Mouse (Mus musculus) MEL (cell line): ENCODE data around the gene Armcx6. TPM values are rescaled to one million over a fixed set of nuclear protein-coding genes. Genes with fewer than 3 reads are reported as not detected.

Experiments
- DNase-seq: peaks from one replicate; pipeline ENCODE4 v3.0.0; 2011; ENCODE audit warnings: low read depth, low spot score
- H3K27ac ChIP-seq: 2 replicates; pipeline ENCODE4 v1.5.1; 2012; ENCODE audit warnings: low read depth, mild to moderate bottlenecking, control low read depth, low read length, moderate library complexity; ENCODE audit not compliant: control insufficient read depth
- H3K27me3 ChIP-seq, 2 experiments: fragments of 150-350 bp in 1 of 2; sonication (generic) in 1 of 2; 2 replicates each; pipeline ENCODE4 v1.6.1; 2012; ENCODE audit warnings: low read length in 2 of 2, mild to moderate bottlenecking in 2 of 2, improper control_type of control experiment in 1 of 2, moderate library complexity in 1 of 2; ENCODE audit not compliant: insufficient read depth in 2 of 2, control insufficient read depth in 1 of 2
- H3K36me3 ChIP-seq, 2 experiments: 2 replicates each; pipeline ENCODE4 v1.6.1; 2012 to 2014; ENCODE audit warnings: low read length in 2 of 2, improper control_type of control experiment in 1 of 2, inconsistent platforms in 1 of 2, mild to moderate bottlenecking in 1 of 2; ENCODE audit not compliant: insufficient read depth in 2 of 2, control insufficient read depth in 1 of 2
- H3K4me1 ChIP-seq, 2 experiments: fragments of 150-350 bp in 1 of 2; sonication (generic) in 1 of 2; 2 replicates each; pipeline ENCODE4 v1.6.1; 2012; ENCODE audit warnings: low read length in 2 of 2, improper control_type of control experiment in 1 of 2, mild to moderate bottlenecking in 1 of 2; ENCODE audit not compliant: insufficient read depth in 2 of 2, control insufficient read depth in 1 of 2
- H3K4me3 ChIP-seq, 2 experiments: fragments of 150-350 bp in 1 of 2; sonication (generic) in 1 of 2; 2 replicates each; pipeline ENCODE4 v1.5.1; 2012; ENCODE audit warnings: low read depth in 2 of 2, low read length in 2 of 2, mild to moderate bottlenecking in 2 of 2, moderate library complexity in 2 of 2, control low read depth in 1 of 2, improper control_type of control experiment in 1 of 2; ENCODE audit not compliant: control insufficient read depth in 1 of 2, insufficient read depth in 1 of 2
- H3K79me2 ChIP-seq: 2 replicates; pipeline ENCODE4 v1.6.1; 2012; ENCODE audit warnings: mild to moderate bottlenecking, low read length, moderate library complexity; ENCODE audit not compliant: control insufficient read depth, poor library complexity, insufficient read depth
- H3K9ac ChIP-seq: 2 replicates; pipeline ENCODE4 v1.6.1; 2012; ENCODE audit warnings: low read depth, mild to moderate bottlenecking, control low read depth, low read length, moderate library complexity; ENCODE audit not compliant: control insufficient read depth, poor library complexity, severe bottlenecking
- H3K9me3 ChIP-seq: fragments of 150-350 bp; sonication (generic); replicated peaks from 2 replicates; pipeline ENCODE4 v1.6.1; 2012; ENCODE audit warnings: mild to moderate bottlenecking, low read length, improper control_type of control experiment, moderate library complexity; ENCODE audit not compliant: insufficient read depth
- CHD1 ChIP-seq: IDR thresholded peaks from 2 replicates; pipeline ENCODE4 v1.6.1; 2012; ENCODE audit warnings: low read depth, mild to moderate bottlenecking, inconsistent platforms, low read length, improper control_type of control experiment
- CTCF ChIP-seq, 3 experiments: IDR thresholded peaks in 2 of 3; conservative IDR thresholded peaks in 1 of 3; 2 replicates each; pipeline ENCODE4 v1.5.1; 2011 to 2012; ENCODE audit warnings: low read length in 3 of 3, low read depth in 2 of 3, mild to moderate bottlenecking in 2 of 3, improper control_type of control experiment in 1 of 3, inconsistent platforms in 1 of 3, mixed read lengths in 1 of 3, moderate library complexity in 1 of 3; ENCODE audit not compliant: control insufficient read depth in 1 of 3, insufficient read depth in 1 of 3, poor library complexity in 1 of 3, severe bottlenecking in 1 of 3
- E2F4 ChIP-seq: IDR thresholded peaks from 2 replicates; pipeline ENCODE4 v1.6.1; 2011; ENCODE audit warnings: low read depth, low read length, improper control_type of control experiment, borderline replicate concordance
- ELF1 ChIP-seq: IDR thresholded peaks from 2 replicates; pipeline ENCODE4 v1.6.1; 2014; ENCODE audit warnings: low read depth, mild to moderate bottlenecking, inconsistent platforms, low read length, improper control_type of control experiment, moderate library complexity
- ETS1 ChIP-seq: IDR thresholded peaks from 2 replicates; pipeline ENCODE4 v1.6.1; 2012; ENCODE audit warnings: low read depth, mild to moderate bottlenecking, inconsistent platforms, low read length, improper control_type of control experiment, moderate library complexity
- GATA1 ChIP-seq: IDR thresholded peaks from 2 replicates; pipeline ENCODE4 v1.6.1; 2011; ENCODE audit warnings: low read depth, low read length, improper control_type of control experiment
- HCFC1 ChIP-seq: IDR thresholded peaks from 2 replicates; pipeline ENCODE4 v1.6.1; 2012; ENCODE audit warnings: low read depth, mild to moderate bottlenecking, inconsistent platforms, low read length, improper control_type of control experiment, moderate library complexity
- KAT2A ChIP-seq: conservative IDR thresholded peaks from 2 replicates; pipeline ENCODE4 v1.6.1; 2012; ENCODE audit warnings: low read depth, low read length, improper control_type of control experiment, inconsistent platforms
- MAFK ChIP-seq: IDR thresholded peaks from 2 replicates; pipeline ENCODE4 v1.6.1; 2011; ENCODE audit warnings: low read depth, mild to moderate bottlenecking, low read length, improper control_type of control experiment, borderline replicate concordance
- MAZ ChIP-seq: IDR thresholded peaks from 2 replicates; pipeline ENCODE4 v1.6.1; 2012; ENCODE audit warnings: low read depth, mild to moderate bottlenecking, inconsistent platforms, low read length, improper control_type of control experiment
- MXI1 ChIP-seq: IDR thresholded peaks from 2 replicates; pipeline ENCODE4 v1.6.1; 2011; ENCODE audit warnings: mild to moderate bottlenecking, low read depth, low read length, improper control_type of control experiment
- MYB ChIP-seq: IDR thresholded peaks from 2 replicates; pipeline ENCODE4 v1.6.1; 2011; ENCODE audit warnings: mild to moderate bottlenecking, low read depth, low read length, improper control_type of control experiment
- NRF1 ChIP-seq: IDR thresholded peaks from 2 replicates; pipeline ENCODE4 v1.6.1; 2014; ENCODE audit warnings: low read depth, mild to moderate bottlenecking, inconsistent platforms, low read length, improper control_type of control experiment, moderate library complexity; ENCODE audit not compliant: poor library complexity, insufficient read depth, severe bottlenecking
- POLR2A ChIP-seq, 2 experiments: IDR thresholded peaks; 2 replicates each; pipeline ENCODE4 v1.6.1; 2011 to 2012; ENCODE audit warnings: low read length in 2 of 2, mild to moderate bottlenecking in 2 of 2, control low read depth in 1 of 2, improper control_type of control experiment in 1 of 2, low read depth in 1 of 2, moderate library complexity in 1 of 2; ENCODE audit not compliant: control insufficient read depth in 1 of 2, insufficient read depth in 1 of 2, poor library complexity in 1 of 2
- POLR2AphosphoS2 ChIP-seq: IDR thresholded peaks from 2 replicates; pipeline ENCODE4 v1.6.1; 2011; ENCODE audit warnings: low read length, improper control_type of control experiment
- POLR2AphosphoS5 ChIP-seq: IDR thresholded peaks from 2 replicates; pipeline ENCODE4 v1.6.1; 2012; ENCODE audit warnings: low read depth, borderline replicate concordance, mild to moderate bottlenecking, inconsistent platforms, low read length, moderate library complexity, mixed read lengths
- RAD21 ChIP-seq: IDR thresholded peaks from 2 replicates; pipeline ENCODE4 v1.6.1; 2011; ENCODE audit warnings: mild to moderate bottlenecking, low read depth, low read length, improper control_type of control experiment
- USF1 ChIP-seq: IDR thresholded peaks from 2 replicates; pipeline ENCODE4 v1.6.1; 2014; ENCODE audit warnings: low read depth, mild to moderate bottlenecking, inconsistent platforms, low read length, improper control_type of control experiment, moderate library complexity
- USF2 ChIP-seq, 2 experiments: IDR thresholded peaks; 2 replicates each; pipeline ENCODE4 v1.6.1; 2011 to 2012; ENCODE audit warnings: improper control_type of control experiment in 2 of 2, low read length in 2 of 2, borderline replicate concordance in 1 of 2, inconsistent platforms in 1 of 2, low read depth in 1 of 2, mild to moderate bottlenecking in 1 of 2; ENCODE audit not compliant: insufficient read depth in 1 of 2
- ZC3H11A ChIP-seq: IDR thresholded peaks from 2 replicates; pipeline ENCODE4 v1.6.1; 2012; ENCODE audit warnings: low read depth, mild to moderate bottlenecking, inconsistent platforms, low read length, improper control_type of control experiment
- ZNF384 ChIP-seq: IDR thresholded peaks from 2 replicates; pipeline ENCODE4 v1.6.1; 2012; ENCODE audit warnings: low read depth, mild to moderate bottlenecking, inconsistent platforms, low read length, improper control_type of control experiment
- polyA plus RNA-seq, 2 experiments: library from polyadenylated mRNA; stranded (reverse) in 1 of 2; unstranded in 1 of 2; fragments of >175 nt in 1 of 2; fragments of >200 nt in 1 of 2; gene quantifications; 2 replicates each; pipeline versions ENCODE4 v1.2.1 to v1.2.4; 2012; ENCODE audit warnings: low replicate concordance in 2 of 2, low read depth in 1 of 2; ENCODE audit not compliant: insufficient read length in 2 of 2, insufficient read depth in 1 of 2, missing spikeins in 1 of 2
- total RNA-seq: library from RNA; depleted of rRNA; stranded (reverse); fragments of 300-350 nt; gene quantifications from 2 replicates; pipeline ENCODE4 v1.2.3, GENCODE M21; 2012

The Armcx6 gene
- total and polyA plus RNA-seq, 3 experiments: not detected

DNA sequence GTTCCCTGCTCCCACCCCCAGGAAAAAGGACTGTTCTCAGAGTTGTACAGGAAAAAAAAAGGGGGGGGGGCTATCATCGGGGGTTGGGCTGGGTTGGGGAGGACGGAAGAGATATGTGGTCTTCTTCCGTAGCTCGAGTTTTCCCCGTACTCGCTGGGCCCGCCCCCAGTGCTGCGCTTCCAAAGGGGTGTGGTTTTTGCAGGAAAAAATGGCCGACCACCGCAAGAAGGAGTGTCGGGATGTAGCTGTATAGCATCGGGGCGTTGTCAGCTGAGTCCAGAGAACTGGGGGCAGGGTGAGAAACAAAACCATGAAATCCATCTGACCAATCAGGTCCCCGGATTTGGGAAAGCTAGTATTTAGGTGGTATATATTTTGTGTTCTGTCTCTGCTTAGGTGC, 32.7 kb downstream of the Armcx6 start:
- Histone ChIP-seq H3K36me3 (no peaks in the 10 kb centered on the region), H3K79me2 (no peaks in the 10 kb centered on the region), H3K9me3 (no peaks in the 10 kb centered on the region), H3K4me1 (no peaks in the 10 kb centered on the region), H3K4me3 (no peak overlapping the region), H3K9ac (no peak overlapping the region), H3K27ac (no peak overlapping the region), H3K27me3 (peaks cover 17 to 30% of the 10 kb centered on the region in 2 experiments)
- TF ChIP-seq POLR2AphosphoS2 (no peak), RAD21 (no peak), MAZ (no peak), CHD1 (no peak), USF2 (IDR thresholded peaks at IDR 0.05; ENCODE audit: borderline replicate concordance in 1 of 2, insufficient read depth in 1 of 2, low read depth in 1 of 2, low read length in 2 of 2) (no peak), MAFK (no peak), CTCF (IDR thresholded peaks at IDR 0.05 in 2 of 3, conservative IDR thresholded peaks at IDR 0.05 in 1 of 3; ENCODE audit: control insufficient read depth in 1 of 3, insufficient read depth in 1 of 3, low read depth in 2 of 3, low read length in 3 of 3, poor library complexity in 1 of 3, severe bottlenecking in 1 of 3) (no peak), NRF1 (no peak), MYB (no peak), POLR2AphosphoS5 (no peak)
- TF ChIP-seq, all 39 proteins: peak for 0
- no peak for DNase-seq

DNA sequence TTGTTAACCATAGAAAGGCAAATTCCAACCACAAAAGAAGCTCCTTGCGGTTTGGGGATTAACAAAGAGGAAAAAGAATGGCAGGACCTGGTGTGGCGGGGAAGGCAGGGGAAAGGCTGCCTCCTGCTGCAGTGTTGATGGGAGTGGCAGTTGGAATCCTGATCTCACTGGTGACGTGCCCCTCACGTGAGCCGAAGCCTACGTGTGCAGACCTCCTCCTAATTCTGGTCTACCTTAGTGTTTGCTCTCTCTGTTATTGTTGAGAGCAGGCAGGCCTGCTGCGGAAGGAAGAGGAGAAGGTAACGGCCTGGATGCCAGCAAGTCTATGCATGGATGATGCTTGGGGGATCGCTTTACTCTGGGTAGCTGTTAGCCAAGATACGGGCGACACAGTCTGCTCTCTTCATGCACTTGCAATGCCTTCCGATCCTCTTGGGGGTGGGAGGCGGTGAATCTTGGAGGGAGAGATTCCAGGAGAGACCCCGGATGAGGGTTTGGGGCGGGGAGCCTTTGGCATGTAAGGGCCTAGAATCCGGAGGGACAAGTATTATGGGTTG, 33.4 kb downstream of the Armcx6 start, which contains the start of gene Armcx1:
TSS of gene Armcx1 (plus strand) at position 212 of the 557 bp plus-strand sequence.
- peaks cover 17 to 35% of the 10 kb centered on the region in 2 experiments for H3K27me3 ChIP-seq
- H3K36me3 ChIP-seq: no peaks in the 10 kb centered on the region
- H3K9ac ChIP-seq: no peak within 1 kb of the TSS
- H3K79me2 ChIP-seq: no peaks in the 10 kb centered on the region
- no peak within 1 kb of the TSS for H3K4me3 ChIP-seq
- no peak for TF ChIP-seq POLR2A (IDR thresholded peaks at IDR 0.05; ENCODE audit: control insufficient read depth in 1 of 2, insufficient read depth in 1 of 2, low read depth in 1 of 2, low read length in 2 of 2, poor library complexity in 1 of 2)
- TF ChIP-seq USF1: no peak
- TF ChIP-seq ZNF384: no peak
- TF ChIP-seq GATA1: no peak
- TF ChIP-seq KAT2A: no peak
- TF ChIP-seq ELF1: no peak
- TF ChIP-seq ZC3H11A: no peak
- no peak for TF ChIP-seq E2F4
- no peak for TF ChIP-seq MXI1
- TF ChIP-seq HCFC1: no peak
- TF ChIP-seq ETS1: no peak
- DNase-seq: no peak
- no peaks in the 10 kb centered on the region for H3K4me1 ChIP-seq
- no peak within 1 kb of the TSS for H3K27ac ChIP-seq
- no peaks in the 10 kb centered on the region for H3K9me3 ChIP-seq
